Mouse (Mus musculus): ENCODE measurements at regions not wholly inside any gene's neighbourhood (a gene's known extent, or its start where the extent isn't known, plus 50 kb on each side); places are given as distances from the start of the nearest gene placed in this dataset.

- no peaks in the 10 kb centered on the region for H3K4me1 ChIP-seq (ENCODE audit: control insufficient read depth, insufficient read depth, low read length)
- ATAC-seq (ENCODE audit: insufficient number of reproducible peaks, insufficient read depth, low FRiP score, low read depth), result no peak
- H3K9ac ChIP-seq (replicated peaks; ENCODE audit: low read depth, low read length), result no peak overlapping the region
- H3K27me3 ChIP-seq (ENCODE audit: control insufficient read depth, insufficient read depth, low read length), result no peaks in the 10 kb centered on the region
- no peak overlapping the region for H3K27ac ChIP-seq (ENCODE audit: low read length)
- no peak overlapping the region for H3K4me2 ChIP-seq (replicated peaks; ENCODE audit: low read depth, low read length)
- WGBS, result 60% methylated on average over 5 of the region's 5 CpGs
- no peak overlapping the region for H3K4me3 ChIP-seq (ENCODE audit: low read depth, low read length)
- H3K36me3 ChIP-seq (ENCODE audit: control insufficient read depth, insufficient read depth, low read length), result no peaks in the 10 kb centered on the region
- H3K9me3 ChIP-seq (ENCODE audit: control insufficient read depth, low read depth, low read length), result no peaks in the 10 kb centered on the region
These were observed 245.1 kb downstream of the Rps24 start for GRCm38 (mm10) chr14:24731872-24732525.

- WGBS, result 85% methylated on average over 7 of the region's 7 CpGs
- H3K9me3 ChIP-seq (ENCODE audit: control insufficient read depth, low read depth, low read length), result no peaks in the 10 kb centered on the region
- no peak overlapping the region for H3K4me2 ChIP-seq (replicated peaks; ENCODE audit: low read depth, low read length)
- H3K27ac ChIP-seq (ENCODE audit: low read length), result no peak overlapping the region
- no peak overlapping the region for H3K4me3 ChIP-seq (ENCODE audit: low read depth, low read length)
- no peaks in the 10 kb centered on the region for H3K4me1 ChIP-seq (ENCODE audit: control insufficient read depth, insufficient read depth, low read length)
- ATAC-seq (ENCODE audit: insufficient number of reproducible peaks, insufficient read depth, low FRiP score, low read depth), result no peak
- H3K9ac ChIP-seq (replicated peaks; ENCODE audit: low read depth, low read length), result no peak overlapping the region
- H3K27me3 ChIP-seq (ENCODE audit: control insufficient read depth, insufficient read depth, low read length), result no peaks in the 10 kb centered on the region
- H3K36me3 ChIP-seq (ENCODE audit: control insufficient read depth, insufficient read depth, low read length), result no peaks in the 10 kb centered on the region
These were observed 246.4 kb downstream of the Rps24 start for GRCm38 (mm10) chr14:24733326-24733725.

- H3K36me3 ChIP-seq (ENCODE audit: control insufficient read depth, insufficient read depth, low read length), result no peaks in the 10 kb centered on the region
- no peak overlapping the region for H3K9ac ChIP-seq (replicated peaks; ENCODE audit: low read depth, low read length)
- ATAC-seq (ENCODE audit: insufficient number of reproducible peaks, insufficient read depth, low FRiP score, low read depth), result no peak
- no peaks in the 10 kb centered on the region for H3K9me3 ChIP-seq (ENCODE audit: control insufficient read depth, low read depth, low read length)
- no peak overlapping the region for H3K4me3 ChIP-seq (ENCODE audit: low read depth, low read length)
- no peak overlapping the region for H3K4me2 ChIP-seq (replicated peaks; ENCODE audit: low read depth, low read length)
- no peak overlapping the region for H3K27ac ChIP-seq (ENCODE audit: low read length)
- no peaks in the 10 kb centered on the region for H3K4me1 ChIP-seq (ENCODE audit: control insufficient read depth, insufficient read depth, low read length)
- H3K27me3 ChIP-seq (ENCODE audit: control insufficient read depth, insufficient read depth, low read length), result no peaks in the 10 kb centered on the region
These were observed 251.9 kb downstream of the Rps24 start for GRCm38 (mm10) chr14:24738869-24739268.

DNA sequence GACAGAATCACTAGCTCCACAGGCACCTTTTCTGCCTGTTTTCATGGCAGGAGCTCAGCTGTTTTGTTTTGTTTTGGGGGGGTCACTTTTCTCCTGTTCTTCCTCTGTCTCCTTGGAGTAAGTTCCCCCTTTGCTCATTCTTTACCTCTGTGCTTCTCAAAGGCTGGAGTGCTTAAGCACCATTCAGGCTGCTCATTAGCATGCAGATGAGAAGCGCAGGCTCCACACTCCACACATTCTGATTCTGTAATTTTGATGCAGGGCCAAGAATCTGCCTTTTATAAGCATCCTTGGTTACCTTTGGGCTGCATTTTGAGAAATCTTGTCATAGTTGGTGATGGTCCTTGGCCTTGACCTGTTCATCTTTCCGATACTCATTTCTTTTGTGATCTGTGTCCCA is 257.5 kb downstream of the Rps24 start:
- ATAC-seq (ENCODE audit: insufficient number of reproducible peaks, insufficient read depth, low FRiP score, low read depth), result no peak
- WGBS, result 93% methylated on average over 2 of the region's 2 CpGs

GRCm38 (mm10) chr14:24745730-24746129 is 258.8 kb downstream of the Rps24 start:
- WGBS, result 7% methylated on average over 3 of the region's 3 CpGs
- Histone ChIP-seq H3K27ac (ENCODE audit: low read length) (no peak overlapping the region), H3K4me2 (replicated peaks; ENCODE audit: low read depth, low read length) (no peak overlapping the region), H3K9ac (replicated peaks; ENCODE audit: low read depth, low read length) (no peak overlapping the region), H3K27me3 (ENCODE audit: control insufficient read depth, insufficient read depth, low read length) (no peaks in the 10 kb centered on the region), H3K4me3 (ENCODE audit: low read depth, low read length) (no peak overlapping the region), H3K36me3 (ENCODE audit: control insufficient read depth, insufficient read depth, low read length) (no peaks in the 10 kb centered on the region), H3K4me1 (ENCODE audit: control insufficient read depth, insufficient read depth, low read length) (0 out of 2 replicates have a peak, but pooled peaks cover 6% of the 10 kb centered on the region), H3K9me3 (ENCODE audit: control insufficient read depth, low read depth, low read length) (no peaks in the 10 kb centered on the region)
- ATAC-seq (ENCODE audit: insufficient number of reproducible peaks, insufficient read depth, low FRiP score, low read depth), result no peak

More for the DNA sequence above, 257.5 kb downstream of the Rps24 start:
- Histone ChIP-seq H3K4me2 (replicated peaks; ENCODE audit: low read depth, low read length) (no peak overlapping the region), H3K36me3 (ENCODE audit: control insufficient read depth, insufficient read depth, low read length) (no peaks in the 10 kb centered on the region), H3K9ac (replicated peaks; ENCODE audit: low read depth, low read length) (no peak overlapping the region), H3K9me3 (ENCODE audit: control insufficient read depth, low read depth, low read length) (no peaks in the 10 kb centered on the region), H3K4me3 (ENCODE audit: low read depth, low read length) (no peak overlapping the region), H3K27ac (ENCODE audit: low read length) (no peak overlapping the region), H3K27me3 (ENCODE audit: control insufficient read depth, insufficient read depth, low read length) (no peaks in the 10 kb centered on the region), H3K4me1 (ENCODE audit: control insufficient read depth, insufficient read depth, low read length) (0 out of 2 replicates have a peak, but pooled peaks cover 6% of the 10 kb centered on the region)

GRCm38 (mm10) chr14:24747471-24747795 is 260.5 kb downstream of the Rps24 start:
- Histone ChIP-seq H3K4me2 (replicated peaks; ENCODE audit: low read depth, low read length) (no peak overlapping the region; the same call in 1 of the 2 replicates), H3K27me3 (ENCODE audit: control insufficient read depth, insufficient read depth, low read length) (no peaks in the 10 kb centered on the region), H3K27ac (ENCODE audit: low read length) (peak overlapping the region; percentile 87; the same call in 1 of the 2 replicates), H3K36me3 (ENCODE audit: control insufficient read depth, insufficient read depth, low read length) (no peaks in the 10 kb centered on the region), H3K4me1 (ENCODE audit: control insufficient read depth, insufficient read depth, low read length) (0 out of 2 replicates have a peak, but pooled peaks cover 6% of the 10 kb centered on the region), H3K9ac (replicated peaks; ENCODE audit: low read depth, low read length) (no peak overlapping the region), H3K4me3 (ENCODE audit: low read depth, low read length) (no peak overlapping the region), H3K9me3 (ENCODE audit: control insufficient read depth, low read depth, low read length) (no peaks in the 10 kb centered on the region)
- WGBS, result 46% methylated on average over 4 of the region's 4 CpGs
- 0 out of 2 replicates have a peak, but pooled peaks have one; percentile 68 for ATAC-seq (ENCODE audit: insufficient number of reproducible peaks, insufficient read depth, low FRiP score, low read depth)

GRCm38 (mm10) chr14:24747796-24748496 is 261.0 kb downstream of the Rps24 start:
- no peak overlapping the region for H3K9ac ChIP-seq (replicated peaks; ENCODE audit: low read depth, low read length)
- no peaks in the 10 kb centered on the region for H3K36me3 ChIP-seq (ENCODE audit: control insufficient read depth, insufficient read depth, low read length)
- H3K27me3 ChIP-seq (ENCODE audit: control insufficient read depth, insufficient read depth, low read length), result no peaks in the 10 kb centered on the region
- no peaks in the 10 kb centered on the region for H3K9me3 ChIP-seq (ENCODE audit: control insufficient read depth, low read depth, low read length)
- H3K27ac ChIP-seq (ENCODE audit: low read length), result peak overlapping the region; percentile 87
- H3K4me1 ChIP-seq (ENCODE audit: control insufficient read depth, insufficient read depth, low read length), result 0 out of 2 replicates have a peak, but pooled peaks cover 6% of the 10 kb centered on the region
- H3K4me2 ChIP-seq (replicated peaks; ENCODE audit: low read depth, low read length), result no peak overlapping the region; the same call in 1 of the 2 replicates
- ATAC-seq (ENCODE audit: insufficient number of reproducible peaks, insufficient read depth, low FRiP score, low read depth), result peak; percentile 68
- WGBS, result 18% methylated on average over 7 of the region's 7 CpGs
- H3K4me3 ChIP-seq (ENCODE audit: low read depth, low read length), result no peak overlapping the region

DNA sequence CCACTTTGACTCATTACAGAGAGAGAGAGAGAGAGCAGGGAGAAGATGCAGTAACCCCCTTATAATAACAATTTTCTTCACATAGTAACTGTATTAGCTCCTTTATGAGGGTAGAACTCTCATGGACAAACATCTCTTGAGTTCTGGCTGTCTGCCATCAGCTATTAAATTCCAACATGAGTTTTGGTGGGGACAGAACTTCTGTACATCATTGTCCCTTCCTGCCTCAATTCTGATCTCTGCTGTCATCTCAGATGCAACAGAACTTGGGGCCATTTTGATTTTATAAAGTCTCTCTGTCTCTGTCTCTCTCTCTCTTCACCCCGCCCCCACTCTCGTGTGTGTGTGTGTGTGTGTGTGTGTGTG is 261.6 kb downstream of the Rps24 start:
- ATAC-seq (ENCODE audit: insufficient number of reproducible peaks, insufficient read depth, low FRiP score, low read depth), result 0 out of 2 replicates have a peak, but pooled peaks have one; percentile 3
- Histone ChIP-seq H3K9me3 (ENCODE audit: control insufficient read depth, low read depth, low read length) (no peaks in the 10 kb centered on the region), H3K36me3 (ENCODE audit: control insufficient read depth, insufficient read depth, low read length) (no peaks in the 10 kb centered on the region), H3K4me3 (ENCODE audit: low read depth, low read length) (no peak overlapping the region), H3K4me1 (ENCODE audit: control insufficient read depth, insufficient read depth, low read length) (0 out of 2 replicates have a peak, but pooled peaks cover 9% of the 10 kb centered on the region), H3K4me2 (replicated peaks; ENCODE audit: low read depth, low read length) (no peak overlapping the region), H3K9ac (replicated peaks; ENCODE audit: low read depth, low read length) (no peak overlapping the region), H3K27ac (ENCODE audit: low read length) (peak overlapping the region; percentile 87), H3K27me3 (ENCODE audit: control insufficient read depth, insufficient read depth, low read length) (no peaks in the 10 kb centered on the region)
- WGBS, result 75% methylated on average over 2 of the region's 2 CpGs
